Mouse (Mus musculus): ENCODE measurements around the gene Fam186b. TPM values are rescaled to one million over a fixed set of nuclear protein-coding genes. Genes with fewer than 3 reads are reported as not detected.
"Not testable (repeated sequence)": the region's sequence is repeated elsewhere in the genome, so short reads cannot be mapped to it uniquely, and the experiment has no call there.

Gene Fam186b
- polyA plus RNA-seq, 1 experiment from 2014 or later, result 0.19 TPM

DNA sequence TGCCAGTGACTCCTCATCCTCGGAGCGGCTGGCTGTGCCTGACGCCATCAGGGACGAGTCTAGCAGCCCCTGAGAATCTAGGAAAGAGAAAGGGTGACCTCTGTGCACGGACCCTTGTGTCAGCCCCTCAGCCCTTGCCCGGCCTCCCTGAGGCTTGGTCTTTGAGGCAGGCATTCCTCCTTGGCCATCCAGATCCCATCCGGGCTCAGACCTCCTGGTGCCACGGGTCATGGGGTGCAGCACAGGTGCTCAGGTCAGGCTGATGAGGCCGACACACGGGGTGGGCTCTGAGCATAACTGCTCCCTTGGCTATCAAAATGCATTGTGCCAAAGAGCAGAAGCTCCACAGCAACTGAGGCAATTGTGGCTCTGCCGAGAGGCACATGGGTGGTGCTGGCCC, 45.8 kb downstream of the Fam186b start:
- H3K36me3 ChIP-seq (ENCODE audit: control insufficient read depth, insufficient read depth, low read length), result peaks cover 11% of the 10 kb centered on the region
- ATAC-seq (ENCODE audit: low FRiP score), result no peak
- H3K4me1 ChIP-seq (ENCODE audit: control insufficient read depth, insufficient read depth, low read length), result peaks cover 3% of the 10 kb centered on the region
- H3K4me3 ChIP-seq (ENCODE audit: low read depth, low read length), result no peak overlapping the region
- H3K27ac ChIP-seq (ENCODE audit: low read depth, low read length), result no peak overlapping the region
- no peak for DNase-seq (ENCODE audit: low spot score, missing footprints)
- H3K27me3 ChIP-seq (ENCODE audit: control insufficient read depth, insufficient read depth, low read length), result no peaks in the 10 kb centered on the region
- H3K4me2 ChIP-seq, result no peak overlapping the region
- no peaks in the 10 kb centered on the region for H3K9me3 ChIP-seq (ENCODE audit: control insufficient read depth, low read length)
- no peak overlapping the region for H3K9ac ChIP-seq (ENCODE audit: low read length)
- 92% methylated on average over 11 of the region's 11 CpGs for WGBS

DNA sequence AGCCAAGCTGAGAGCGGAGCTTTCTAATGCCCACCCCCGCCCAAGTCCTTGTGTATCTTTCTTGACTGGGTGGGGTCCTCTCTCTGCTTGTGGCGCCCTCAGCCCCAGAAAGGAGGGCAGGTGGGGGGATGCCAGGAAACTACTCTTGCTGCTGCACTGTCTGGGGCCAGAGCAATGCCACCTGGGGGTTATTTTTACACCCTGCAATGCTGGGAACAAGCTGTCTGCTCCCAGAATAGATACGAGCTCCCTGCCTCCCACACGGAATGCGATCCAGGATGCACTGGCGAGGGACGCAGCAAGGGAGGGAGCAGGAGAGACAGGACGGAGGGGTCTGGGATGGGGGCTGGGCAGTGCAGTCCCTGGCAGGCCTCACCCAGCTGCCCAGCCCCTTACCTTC, 46.7 kb downstream of the Fam186b start:
- 92% methylated on average over 9 of the region's 9 CpGs for WGBS
- Histone ChIP-seq H3K4me3 (ENCODE audit: low read depth, low read length) (no peak overlapping the region), H3K9ac (ENCODE audit: low read length) (no peak overlapping the region), H3K4me2 (no peak overlapping the region), H3K36me3 (ENCODE audit: control insufficient read depth, insufficient read depth, low read length) (peaks cover 15% of the 10 kb centered on the region), H3K4me1 (ENCODE audit: control insufficient read depth, insufficient read depth, low read length) (peaks cover 3% of the 10 kb centered on the region), H3K9me3 (ENCODE audit: control insufficient read depth, low read length) (no peaks in the 10 kb centered on the region), H3K27me3 (ENCODE audit: control insufficient read depth, insufficient read depth, low read length) (no peaks in the 10 kb centered on the region), H3K27ac (ENCODE audit: low read depth, low read length) (no peak overlapping the region)
- no peak for DNase-seq (ENCODE audit: low spot score, missing footprints)
- no peak for ATAC-seq (ENCODE audit: low FRiP score)

DNA sequence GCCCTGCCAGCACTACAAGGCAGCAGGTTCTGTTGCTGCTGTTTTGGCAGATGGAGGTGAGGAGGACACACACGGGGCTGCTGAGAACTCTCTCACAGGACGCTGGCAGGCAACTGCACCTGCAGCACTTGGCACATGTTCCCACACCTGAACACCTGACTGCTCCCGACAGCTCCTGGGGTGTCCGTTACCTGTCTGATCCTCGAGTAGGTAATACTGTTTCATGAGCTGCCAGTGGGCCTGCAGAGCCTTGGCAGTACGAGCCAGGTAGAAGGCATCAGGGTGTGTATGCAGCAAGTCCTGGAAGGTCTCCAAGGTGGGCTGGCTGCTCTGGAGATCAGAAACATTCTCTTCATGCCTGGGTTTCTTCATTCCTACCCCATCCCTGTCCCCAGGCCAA, 49.0 kb downstream of the Fam186b start:
- H3K4me3 ChIP-seq (ENCODE audit: low read depth, low read length); DNase-seq (ENCODE audit: low spot score, missing footprints); H3K27ac ChIP-seq (ENCODE audit: low read depth, low read length); H3K9me3 ChIP-seq (ENCODE audit: control insufficient read depth, low read length); H3K9ac ChIP-seq (ENCODE audit: low read length); H3K27me3 ChIP-seq (ENCODE audit: control insufficient read depth, insufficient read depth, low read length); H3K4me2 ChIP-seq; ATAC-seq (ENCODE audit: low FRiP score); H3K4me1 ChIP-seq (ENCODE audit: control insufficient read depth, insufficient read depth, low read length): not testable (repeated sequence)
- H3K36me3 ChIP-seq (ENCODE audit: control insufficient read depth, insufficient read depth, low read length), result peaks cover 19% of the 10 kb centered on the region
- 94% methylated on average over 6 of the region's 6 CpGs for WGBS

DNA sequence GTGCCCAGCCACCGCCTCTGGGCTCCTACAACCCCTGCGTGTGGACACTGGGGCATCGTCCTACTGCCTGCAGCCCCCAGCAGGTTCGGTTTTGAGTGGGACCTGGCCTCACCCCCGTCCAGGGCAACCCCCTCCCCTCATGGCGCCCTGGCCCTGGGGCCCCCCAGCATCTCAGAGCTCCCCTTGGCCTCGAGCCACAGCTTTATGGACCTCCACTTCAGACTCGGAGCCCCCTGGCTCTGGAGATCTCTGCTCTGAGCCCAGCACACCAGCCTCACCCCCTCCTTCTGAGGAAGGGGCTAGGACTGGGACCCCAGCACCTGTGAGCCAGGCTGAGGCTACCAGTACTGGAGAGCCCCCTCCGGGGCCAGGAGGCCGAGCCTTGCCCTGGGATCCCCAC, 53.6 kb downstream of the Fam186b start:
- H3K4me3 ChIP-seq (ENCODE audit: low read depth, low read length), result no peak overlapping the region
- H3K27ac ChIP-seq (ENCODE audit: low read depth, low read length), result no peak overlapping the region
- no peaks in the 10 kb centered on the region for H3K9me3 ChIP-seq (ENCODE audit: control insufficient read depth, low read length)
- WGBS, result 93% methylated on average over 10 of the region's 10 CpGs
- no peak overlapping the region for H3K9ac ChIP-seq (ENCODE audit: low read length)
- no peaks in the 10 kb centered on the region for H3K4me1 ChIP-seq (ENCODE audit: control insufficient read depth, insufficient read depth, low read length)
- ATAC-seq (ENCODE audit: low FRiP score), result no peak
- H3K4me2 ChIP-seq, result no peak overlapping the region
- H3K36me3 ChIP-seq (ENCODE audit: control insufficient read depth, insufficient read depth, low read length), result peaks cover 13% of the 10 kb centered on the region
- H3K27me3 ChIP-seq (ENCODE audit: control insufficient read depth, insufficient read depth, low read length), result no peaks in the 10 kb centered on the region
- DNase-seq (ENCODE audit: low spot score, missing footprints), result no peak

DNA sequence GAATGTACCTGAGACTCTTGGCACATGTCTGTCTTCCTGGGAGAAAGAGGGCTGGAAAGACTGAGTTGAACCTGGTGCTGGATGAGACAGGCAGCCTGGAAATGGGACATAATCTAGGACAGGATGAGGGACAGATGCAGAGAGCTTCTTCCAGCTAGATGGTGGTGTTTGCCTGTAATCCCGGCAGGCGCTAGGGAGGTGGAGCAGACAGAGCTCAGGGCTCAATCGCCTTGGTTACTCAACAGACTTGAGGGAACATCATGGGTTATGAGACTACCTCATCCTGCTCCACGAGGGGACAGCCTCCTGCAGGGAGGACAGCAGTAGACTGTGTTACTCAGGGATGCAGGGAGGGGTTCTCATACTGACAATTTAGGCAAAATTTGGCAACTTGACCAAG, 54.4 kb downstream of the Fam186b start:
- ATAC-seq (ENCODE audit: low FRiP score) (no peak), DNase-seq (ENCODE audit: low spot score, missing footprints) (no peak)
- Histone ChIP-seq H3K27me3 (ENCODE audit: control insufficient read depth, insufficient read depth, low read length) (no peaks in the 10 kb centered on the region), H3K4me2 (no peak overlapping the region), H3K4me1 (ENCODE audit: control insufficient read depth, insufficient read depth, low read length) (no peaks in the 10 kb centered on the region), H3K4me3 (ENCODE audit: low read depth, low read length) (no peak overlapping the region), H3K36me3 (ENCODE audit: control insufficient read depth, insufficient read depth, low read length) (peaks cover 12% of the 10 kb centered on the region), H3K9me3 (ENCODE audit: control insufficient read depth, low read length) (no peaks in the 10 kb centered on the region), H3K9ac (ENCODE audit: low read length) (no peak overlapping the region), H3K27ac (ENCODE audit: low read depth, low read length) (no peak overlapping the region)
- WGBS, result 65% methylated on average over 4 of the region's 4 CpGs

DNA sequence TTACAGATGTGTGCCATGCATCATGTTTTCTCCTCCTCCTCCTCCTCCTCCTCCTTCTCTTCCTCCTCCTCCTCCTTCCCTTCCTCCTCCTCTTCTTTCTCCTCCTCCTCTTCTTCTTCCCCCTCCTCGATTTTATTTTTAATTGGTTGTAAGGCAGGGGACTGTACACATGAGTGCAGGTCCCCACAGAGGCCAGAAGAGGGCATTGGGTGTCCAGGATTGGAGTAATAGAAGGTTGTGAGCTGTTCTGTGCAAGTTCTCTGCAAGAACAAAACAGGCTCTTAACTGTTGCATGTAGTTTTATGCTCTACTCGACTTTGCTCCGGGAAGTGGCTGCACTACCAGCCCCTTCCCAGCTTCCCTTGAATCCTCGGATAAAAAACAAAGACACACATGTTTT, 55.6 kb downstream of the Fam186b start:
- Histone ChIP-seq H3K4me1 (ENCODE audit: control insufficient read depth, insufficient read depth, low read length) (no peaks in the 10 kb centered on the region), H3K36me3 (ENCODE audit: control insufficient read depth, insufficient read depth, low read length) (peaks cover 8% of the 10 kb centered on the region; the same call in 1 of the 2 replicates), H3K4me2 (no peak overlapping the region), H3K27ac (ENCODE audit: low read depth, low read length) (no peak overlapping the region), H3K9ac (ENCODE audit: low read length) (no peak overlapping the region), H3K9me3 (ENCODE audit: control insufficient read depth, low read length) (no peaks in the 10 kb centered on the region), H3K4me3 (ENCODE audit: low read depth, low read length) (no peak overlapping the region), H3K27me3 (ENCODE audit: control insufficient read depth, insufficient read depth, low read length) (no peaks in the 10 kb centered on the region)
- DNase-seq (ENCODE audit: low spot score, missing footprints), result no peak
- ATAC-seq (ENCODE audit: low FRiP score), result no peak
- WGBS, result 79% methylated on average over 4 of the region's 4 CpGs

DNA sequence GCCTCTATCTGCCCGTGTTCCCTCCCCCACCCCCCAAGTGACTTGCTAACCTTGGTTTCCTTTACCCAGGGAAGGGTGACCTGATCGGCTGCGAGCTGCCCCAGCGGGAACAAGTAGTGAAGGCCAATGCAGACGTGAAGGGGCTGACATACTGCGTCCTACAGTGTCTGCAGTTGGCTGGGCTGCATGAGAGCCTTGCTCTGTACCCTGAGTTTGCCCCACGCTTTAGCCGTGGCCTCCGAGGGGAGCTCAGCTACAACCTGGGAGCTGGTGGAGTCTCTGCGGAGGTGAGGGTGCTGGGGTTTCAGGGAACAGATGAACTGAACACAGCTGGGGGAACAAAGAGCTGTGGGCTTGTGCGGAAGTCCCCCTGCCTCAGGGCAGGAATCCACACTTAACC, 57.7 kb downstream of the Fam186b start:
- DNase-seq (ENCODE audit: low spot score, missing footprints), result no peak
- no peak overlapping the region for H3K27ac ChIP-seq (ENCODE audit: low read depth, low read length)
- no peaks in the 10 kb centered on the region for H3K27me3 ChIP-seq (ENCODE audit: control insufficient read depth, insufficient read depth, low read length)
- peaks cover 2% of the 10 kb centered on the region; the same call in 1 of the 2 replicates for H3K36me3 ChIP-seq (ENCODE audit: control insufficient read depth, insufficient read depth, low read length)
- H3K9me3 ChIP-seq (ENCODE audit: control insufficient read depth, low read length), result no peaks in the 10 kb centered on the region
- no peaks in the 10 kb centered on the region for H3K4me1 ChIP-seq (ENCODE audit: control insufficient read depth, insufficient read depth, low read length)
- no peak overlapping the region for H3K9ac ChIP-seq (ENCODE audit: low read length)
- no peak overlapping the region for H3K4me2 ChIP-seq
- WGBS, result 72% methylated on average over 11 of the region's 11 CpGs
- no peak for ATAC-seq (ENCODE audit: low FRiP score)
- H3K4me3 ChIP-seq (ENCODE audit: low read depth, low read length), result no peak overlapping the region

DNA sequence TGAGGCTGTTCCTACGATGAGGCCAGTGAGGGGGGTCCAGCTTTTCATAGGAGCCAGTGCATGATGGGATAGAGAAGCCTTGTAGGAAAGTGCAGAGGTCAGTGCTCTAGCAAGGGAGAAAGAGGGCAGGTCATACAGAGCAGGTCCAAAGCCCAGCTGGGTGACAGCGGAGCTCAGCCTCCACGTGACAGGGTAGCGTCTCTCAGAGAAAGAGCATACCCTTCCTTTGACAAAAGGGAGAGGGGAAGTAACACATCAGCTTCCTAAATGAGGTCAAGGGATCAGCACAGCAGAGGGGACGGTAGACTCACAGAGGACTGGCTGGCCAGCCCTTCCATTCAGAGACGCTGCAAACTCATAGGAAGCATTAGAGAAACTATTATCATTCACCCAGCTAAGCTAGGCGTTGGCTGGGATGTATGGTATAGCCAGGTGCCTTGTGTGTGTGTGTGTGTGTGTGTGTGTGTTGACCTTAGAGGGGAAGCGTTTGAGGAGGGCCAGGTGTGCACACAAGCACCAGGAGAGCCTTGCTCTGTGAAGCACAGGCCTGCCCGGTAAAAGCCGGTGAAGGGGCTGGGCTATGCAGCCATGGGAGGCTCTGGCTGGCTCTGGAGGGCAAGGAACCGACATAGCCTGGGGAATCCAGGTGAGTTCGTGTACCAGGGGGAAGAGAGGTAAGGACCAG, 61.2 kb downstream of the Fam186b start:
- whole genome bisulfite sequencing, result 60% methylated on average over 12 of the region's 12 CpGs
- no peak overlapping the region for H3K27ac ChIP-seq (ENCODE audit: low read depth, low read length)

DNA sequence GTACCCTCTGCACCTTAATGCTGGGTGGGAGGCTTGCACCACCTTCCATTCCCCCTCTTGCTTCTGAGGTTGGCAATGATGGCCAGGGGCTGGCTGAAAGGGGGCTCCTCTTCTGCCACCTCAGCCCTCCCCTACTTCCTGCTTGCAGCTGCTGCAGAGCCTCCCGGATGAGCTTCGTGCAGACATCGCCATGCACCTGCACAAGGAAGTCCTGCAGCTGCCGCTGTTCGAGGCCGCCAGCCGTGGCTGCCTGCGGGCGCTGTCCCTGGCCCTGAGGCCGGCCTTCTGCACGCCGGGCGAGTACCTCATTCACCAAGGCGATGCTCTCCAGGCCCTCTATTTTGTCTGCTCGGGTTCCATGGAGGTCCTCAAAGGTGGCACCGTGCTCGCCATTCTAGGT, 62.0 kb downstream of the Fam186b start:
- H3K27me3 ChIP-seq (ENCODE audit: control insufficient read depth, insufficient read depth, low read length), result peaks cover 4% of the 10 kb centered on the region; the same call in 1 of the 2 replicates
- 70% methylated on average over 17 of the region's 17 CpGs for WGBS
- H3K36me3 ChIP-seq (ENCODE audit: control insufficient read depth, insufficient read depth, low read length), result no peaks in the 10 kb centered on the region

More for the DNA sequence above, 61.2 kb downstream of the Fam186b start:
- Histone ChIP-seq H3K4me2 (no peak overlapping the region), H3K9ac (ENCODE audit: low read length) (no peak overlapping the region), H3K36me3 (ENCODE audit: control insufficient read depth, insufficient read depth, low read length) (no peaks in the 10 kb centered on the region), H3K4me3 (ENCODE audit: low read depth, low read length) (no peak overlapping the region), H3K4me1 (ENCODE audit: control insufficient read depth, insufficient read depth, low read length) (no peaks in the 10 kb centered on the region), H3K9me3 (ENCODE audit: control insufficient read depth, low read length) (no peaks in the 10 kb centered on the region), H3K27me3 (ENCODE audit: control insufficient read depth, insufficient read depth, low read length) (peaks cover 3% of the 10 kb centered on the region; the same call in 1 of the 2 replicates)
- no peak for ATAC-seq (ENCODE audit: low FRiP score)
- no peak for DNase-seq (ENCODE audit: low spot score, missing footprints)

More for the DNA sequence above, 62.0 kb downstream of the Fam186b start:
- H3K27ac ChIP-seq (ENCODE audit: low read depth, low read length), result no peak overlapping the region
- ATAC-seq (ENCODE audit: low FRiP score) (no peak), DNase-seq (ENCODE audit: low spot score, missing footprints) (no peak)
- H3K9me3 ChIP-seq (ENCODE audit: control insufficient read depth, low read length), result no peaks in the 10 kb centered on the region
- H3K4me1 ChIP-seq (ENCODE audit: control insufficient read depth, insufficient read depth, low read length), result no peaks in the 10 kb centered on the region
- no peak overlapping the region for H3K4me3 ChIP-seq (ENCODE audit: low read depth, low read length)
- no peak overlapping the region for H3K9ac ChIP-seq (ENCODE audit: low read length)
- no peak overlapping the region for H3K4me2 ChIP-seq

All from midbrain, embryonic 11.5 days (tissue).